Mouse (Mus musculus) layer of hippocampus, postnatal 14 days (tissue): ENCODE data around the gene Scgb1b19. TPM values are rescaled to one million over a fixed set of nuclear protein-coding genes. Genes with fewer than 3 reads are reported as not detected.
"Not testable (repeated sequence)": the region's sequence is repeated elsewhere in the genome, so short reads cannot be mapped to it uniquely, and the experiment has no call there.

Experiments
- DNase-seq, 2 experiments: peaks; one replicate each; pipeline ENCODE4 v3.0.0; 2021 to 2022; ENCODE audit warnings: low spot score in 2 of 2, mixed read lengths in 1 of 2
- long read RNA-seq, 2 experiments: library from polyadenylated mRNA; stranded (forward); transcript quantifications; one replicate each; pipeline ENCODE4 v2.0.0; 2021
- total RNA-seq, 2 experiments: library from RNA; stranded (reverse); gene quantifications; 2 replicates each; pipeline ENCODE4 v1.2.3; 2021

Gene Scgb1b19
- not detected for total RNA-seq
- long read RNA-seq, experiment 1 = 0 reads
- long read RNA-seq, experiment 2 = 0 reads

GRCm38 (mm10) chr7:33286991-33287390, at the start of gene Scgb1b19:
Gene Scgb1b19 (plus strand): TSS chr7:33287291.
- DNase-seq = not testable (repeated sequence)

- DNase-seq = not testable (repeated sequence)
These were observed 6.9 kb upstream of the Scgb1b19 start, which contains the start of gene Scgb2b19 for GRCm38 (mm10) chr7:33280238-33280637. Gene Scgb2b19 (minus strand): TSS chr7:33280338.

Other genes starting within 250 kb of the Scgb1b19 start
- gene Scgb2b17, start 230.7 kb upstream of the Scgb1b19 start, total RNA-seq = not detected
- gene Scgb1b17, start 223.8 kb upstream of the Scgb1b19 start, total RNA-seq = not detected
- not detected for gene Scgb2b18, start 113.4 kb upstream of the Scgb1b19 start, total RNA-seq
- not detected for gene Scgb1b18, start 101.7 kb upstream of the Scgb1b19 start, total RNA-seq
- gene Scgb2b19, start 7.0 kb upstream of the Scgb1b19 start, total RNA-seq = not detected
- gene Scgb2b20, start 79.0 kb downstream of the Scgb1b19 start, total RNA-seq = not detected
- not detected for gene Scgb1b20, start 85.9 kb downstream of the Scgb1b19 start, total RNA-seq
- gene Scgb2b21, start 233.2 kb downstream of the Scgb1b19 start, total RNA-seq = not detected